Mouse (Mus musculus): Measurements from ENCODE around the gene Ciapin1.

DNA sequence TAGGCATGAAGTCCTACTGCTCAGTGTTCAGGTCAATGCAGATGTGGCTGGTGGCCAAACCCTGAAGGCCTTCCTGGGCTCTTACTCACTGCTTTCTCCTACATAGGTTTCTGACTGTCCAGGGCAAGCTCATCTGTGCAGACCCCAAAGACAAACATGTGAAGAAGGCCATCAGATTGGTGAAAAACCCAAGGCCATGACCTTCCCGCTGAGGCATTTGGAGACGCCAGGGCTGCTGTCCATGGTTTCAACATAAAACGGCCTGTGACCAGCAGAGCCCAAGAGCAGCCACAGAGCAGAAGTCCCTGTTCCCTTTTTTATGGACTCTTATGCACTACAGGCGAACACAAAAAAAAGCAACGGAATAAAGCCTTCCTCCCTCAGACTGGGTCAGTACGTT is 26.5 kb downstream of the Ciapin1 start:
- TF ChIP-seq ZC3H11A (IDR thresholded peaks at IDR 0.05; ENCODE audit: borderline replicate concordance, low read depth, low read length), result no peak
- TF ChIP-seq MAFK (IDR thresholded peaks at IDR 0.05; ENCODE audit: insufficient read depth, low read depth, low read length), result no peak
- no peak for TF ChIP-seq CHD2 (IDR thresholded peaks at IDR 0.05; ENCODE audit: low read depth, low read length)
